Mouse (Mus musculus): ENCODE results near the gene Aven.

The Aven gene

DNA sequence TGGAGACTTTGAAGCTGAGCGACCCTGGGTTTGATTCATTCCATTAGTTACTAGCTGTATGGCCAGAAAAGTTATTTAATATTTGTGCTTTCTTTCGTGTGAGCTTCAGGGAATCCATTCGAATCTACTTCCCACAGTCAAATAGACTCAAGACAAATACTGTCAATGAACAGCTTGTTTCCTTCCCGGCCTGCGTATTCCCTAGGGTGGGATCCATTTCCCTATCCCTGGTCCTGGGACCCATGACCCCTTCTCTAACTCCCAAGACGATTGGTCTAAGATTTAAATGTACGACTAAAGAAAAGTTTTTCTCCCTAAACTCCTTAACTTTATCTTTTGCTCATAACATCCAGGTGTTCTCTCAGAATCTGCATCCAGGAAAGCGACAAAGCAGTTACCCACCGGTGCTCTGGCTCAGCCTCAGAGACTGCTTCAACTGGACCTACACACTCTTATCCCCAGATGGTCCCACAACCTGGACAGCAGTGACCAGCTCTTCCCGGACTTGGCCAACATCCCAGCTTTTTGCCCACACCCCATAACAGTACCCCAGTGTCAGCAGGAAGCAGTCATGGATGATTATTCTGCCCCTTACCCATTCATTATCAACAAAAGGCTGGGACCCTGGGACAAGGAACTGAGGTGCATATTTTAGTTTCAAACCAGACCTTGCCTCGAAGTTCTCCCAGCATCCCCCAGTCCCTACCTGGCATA, 2.1 kb upstream of the Aven start:
- DNase-seq (ENCODE audit: low spot score in 2 of 2), result no peak

DNA sequence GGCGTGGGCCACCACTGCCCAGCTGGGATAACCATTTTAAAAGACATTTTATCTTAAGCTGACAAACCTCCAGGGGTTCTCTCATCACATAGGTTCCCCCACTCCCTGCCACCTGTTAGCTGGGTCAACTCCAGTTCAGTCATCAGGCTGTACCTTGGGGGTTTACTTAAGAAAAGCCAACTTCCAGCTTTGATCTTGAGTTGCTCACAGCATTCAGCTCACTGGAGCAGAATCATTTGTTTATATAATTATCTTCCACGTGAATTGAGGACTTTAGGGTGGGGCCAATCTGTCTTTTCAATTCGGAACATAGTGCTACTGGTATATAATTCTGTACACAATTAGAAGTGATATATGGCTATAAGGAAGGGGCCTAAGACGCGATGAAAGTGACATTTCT, 1.1 kb upstream of the Aven start:
- no peak for DNase-seq (ENCODE audit: low spot score in 2 of 2)

DNA sequence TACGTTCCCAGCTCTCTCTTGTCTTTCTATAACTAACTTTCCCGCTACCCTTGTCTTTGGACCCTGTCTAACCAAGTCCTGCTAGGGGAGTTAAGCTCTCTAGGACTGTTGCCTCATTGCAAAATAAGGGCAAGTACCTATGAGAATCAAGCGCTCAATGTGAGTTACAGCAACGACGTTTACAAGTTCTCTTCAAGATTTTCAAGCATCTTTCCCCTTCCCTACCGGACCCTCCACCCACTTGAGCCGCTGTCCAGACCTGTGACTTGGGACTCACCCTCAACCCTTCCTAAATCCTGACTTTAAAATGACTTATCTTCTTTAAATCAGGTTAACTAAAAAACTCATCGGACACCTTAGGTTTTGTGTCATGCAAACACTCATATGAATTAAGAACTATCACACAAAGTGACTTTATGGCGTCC, 321 bp upstream of the Aven start:
- no peak for DNase-seq (ENCODE audit: low spot score in 2 of 2)

DNA sequence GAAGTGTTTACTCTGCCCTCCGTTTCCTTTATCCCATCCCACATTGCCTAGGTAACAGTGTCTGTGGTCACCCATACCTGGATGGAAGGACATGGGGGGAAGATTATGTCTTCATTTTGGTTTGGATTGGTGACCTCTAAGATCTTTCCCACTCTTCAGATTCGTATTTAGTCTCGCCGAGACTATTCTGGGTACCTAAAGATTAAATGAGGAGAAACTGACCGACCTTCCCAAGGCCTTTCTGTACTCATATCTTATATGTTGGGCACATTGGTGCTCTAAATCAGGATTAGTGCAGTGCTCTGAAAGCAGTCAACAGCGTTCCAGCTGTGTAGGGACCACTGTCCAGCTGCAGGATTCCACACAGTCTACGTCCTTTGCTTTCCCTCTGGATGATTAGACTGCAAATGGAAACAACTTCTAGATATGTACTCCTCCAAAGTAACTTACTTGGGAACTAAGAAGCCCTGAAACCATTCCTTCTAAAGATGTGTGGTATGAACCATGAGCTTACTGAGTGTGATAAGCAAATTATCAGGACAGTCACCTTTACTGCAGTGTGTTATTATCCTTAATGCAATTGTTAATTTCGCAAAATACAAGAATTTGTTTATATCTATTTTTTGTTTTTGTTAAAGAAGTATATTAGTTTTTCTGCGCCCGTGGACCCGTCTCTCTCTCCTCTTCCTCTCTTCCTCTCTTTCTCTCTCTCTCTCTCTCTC, 936 bp downstream of the Aven start:
- no peak for DNase-seq (ENCODE audit: low spot score in 2 of 2)

DNA sequence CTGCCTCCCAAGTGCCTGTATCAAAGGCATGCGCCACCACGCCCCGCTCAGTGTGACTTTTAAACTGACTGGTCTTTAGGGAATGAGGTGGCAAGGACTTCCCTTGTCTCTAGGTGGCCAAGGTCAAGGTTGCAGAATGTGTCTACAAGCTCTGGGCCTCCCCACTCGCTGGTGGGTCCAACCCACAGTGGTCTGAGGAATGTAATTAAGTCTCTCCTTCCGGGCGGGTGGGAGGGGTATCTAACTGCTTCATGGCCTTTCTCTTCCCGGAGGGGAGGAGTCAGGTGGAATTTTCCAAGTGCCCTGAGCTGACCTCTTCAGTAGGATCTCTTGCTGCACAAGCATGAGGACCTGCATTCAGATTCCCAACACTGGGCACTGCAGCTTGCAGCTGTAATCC, 5.1 kb downstream of the Aven start:
- DNase-seq (ENCODE audit: low spot score in 2 of 2), result no peak

DNA sequence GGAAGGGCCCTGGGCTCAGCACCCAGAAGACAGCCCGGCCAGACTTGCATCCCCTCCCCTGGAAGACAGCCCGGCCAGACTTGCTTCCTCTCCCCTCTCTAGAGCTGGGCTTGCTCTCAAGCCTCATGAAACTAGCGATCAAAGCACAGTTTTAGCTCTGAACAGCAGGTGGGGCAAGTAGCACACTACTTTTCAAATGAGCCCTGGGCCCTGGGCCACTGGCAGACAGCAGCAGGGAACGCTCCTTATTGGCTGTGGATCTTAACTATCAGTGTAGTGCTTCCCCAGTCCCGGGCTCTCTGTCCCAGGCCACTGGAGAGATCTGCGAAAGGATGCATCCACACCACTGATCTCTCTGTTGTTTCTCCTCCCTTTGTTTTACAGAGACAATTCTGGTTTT, 8.4 kb downstream of the Aven start:
- peak; percentile 19 to 40 for DNase-seq (ENCODE audit: low spot score in 2 of 2)

DNA sequence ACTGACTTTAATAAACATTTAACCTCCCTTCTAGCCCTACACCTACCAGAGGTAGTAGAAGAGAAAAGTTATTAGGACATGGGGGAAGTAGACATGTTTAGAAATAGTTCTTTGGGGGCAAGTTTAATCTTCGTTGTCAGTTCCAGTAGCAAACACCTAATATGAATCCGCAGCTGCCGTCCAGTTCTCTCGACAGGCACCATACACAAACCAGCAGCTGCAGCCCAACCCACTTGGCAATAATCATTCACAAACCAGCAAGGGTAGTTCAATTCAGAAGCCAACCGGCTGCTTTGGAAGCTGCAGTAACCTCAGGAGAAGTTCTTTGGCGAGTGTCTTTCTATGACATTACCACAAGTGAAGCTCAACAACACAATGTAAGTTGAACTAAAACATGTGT, 11.2 kb downstream of the Aven start:
- DNase-seq (ENCODE audit: low spot score in 2 of 2), result no peak

DNA sequence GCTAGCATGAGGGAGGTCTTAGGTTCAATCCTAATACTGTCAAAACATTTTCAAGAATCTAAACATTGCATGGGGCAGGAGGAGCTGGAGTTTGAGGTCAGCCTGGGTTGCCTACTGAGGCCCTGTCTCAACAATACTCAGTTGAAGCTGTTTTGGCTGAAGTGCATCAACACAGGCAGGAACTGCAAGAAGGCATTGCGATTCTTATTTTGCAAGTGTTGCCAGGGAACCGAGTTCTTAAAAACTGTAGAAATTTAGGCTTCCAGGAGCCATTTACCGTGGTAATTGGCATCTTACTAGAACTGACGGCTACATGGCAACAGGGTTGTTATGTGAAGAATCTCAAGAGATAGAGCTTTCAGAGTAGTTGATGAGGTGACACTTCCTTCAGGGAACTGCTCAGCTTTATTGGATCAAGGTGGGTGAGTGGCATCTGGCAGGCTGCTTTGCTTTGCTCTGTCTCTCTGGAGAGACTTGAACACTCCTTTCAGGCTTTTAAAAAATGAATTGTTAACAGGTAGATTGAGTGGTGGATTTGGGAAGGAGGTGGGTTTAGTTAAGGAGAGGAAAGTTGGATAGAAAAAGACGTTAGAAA, 14.2 kb downstream of the Aven start:
- DNase-seq (ENCODE audit: low spot score in 2 of 2), result no peak

DNA sequence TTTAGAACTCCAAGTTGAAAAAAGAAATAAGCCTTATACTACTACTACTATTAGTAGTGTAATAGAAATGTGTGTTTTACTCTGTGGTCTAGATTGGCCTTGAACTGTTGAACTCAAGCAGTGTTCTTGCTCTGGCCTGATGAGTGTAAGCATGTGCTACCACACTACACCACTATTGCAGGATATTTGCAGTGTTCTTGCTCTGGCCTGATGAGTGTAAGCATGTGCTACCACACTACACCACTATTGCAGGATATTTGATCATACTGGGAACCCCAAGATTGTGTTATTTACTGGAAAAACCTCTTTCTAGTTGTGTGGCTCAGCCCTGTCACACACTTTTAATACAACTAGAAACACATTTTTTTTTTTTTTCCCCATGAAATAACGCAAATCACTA, 14.7 kb downstream of the Aven start:
- no peak for DNase-seq (ENCODE audit: low spot score in 2 of 2)

DNA sequence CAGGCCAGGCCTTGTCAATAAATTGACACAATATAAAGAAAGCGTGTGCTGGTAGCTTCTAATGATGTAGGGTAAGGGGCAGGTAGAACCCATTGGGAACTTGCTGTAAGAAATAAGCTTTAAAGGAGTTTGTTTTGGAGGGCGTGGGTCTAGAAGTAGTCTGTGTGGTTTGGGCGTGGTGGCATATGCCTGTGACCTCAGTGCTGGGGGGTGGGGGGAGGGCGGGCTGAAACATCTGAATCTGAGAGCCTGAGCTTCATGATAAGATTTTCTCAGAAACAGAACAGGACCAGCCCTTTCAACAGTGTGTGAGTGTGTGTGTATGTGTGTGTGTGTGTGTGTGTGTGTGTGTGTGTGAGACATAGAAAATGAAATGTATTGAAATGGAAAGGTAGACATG, 17.4 kb downstream of the Aven start:
- no peak for DNase-seq (ENCODE audit: low spot score in 2 of 2)

DNA sequence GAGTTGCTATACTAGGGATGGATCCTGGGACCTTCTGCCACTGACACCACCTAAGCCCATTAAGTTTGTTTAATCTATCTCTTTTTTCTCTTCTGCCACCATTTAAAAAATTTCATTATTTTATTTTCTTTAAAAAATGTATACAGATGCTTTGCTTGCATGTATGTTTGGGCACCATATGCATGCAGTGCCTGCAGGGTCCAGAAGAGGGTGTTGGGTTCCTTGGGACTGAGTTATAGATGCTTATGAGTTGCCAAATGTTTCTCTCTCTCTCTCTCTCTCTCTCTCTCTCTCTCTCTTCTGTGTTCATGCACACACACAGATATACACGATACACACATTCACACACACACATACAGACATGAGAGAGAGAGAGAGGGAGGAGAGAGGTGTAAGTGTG, 20.3 kb downstream of the Aven start:
- DNase-seq (ENCODE audit: low spot score in 2 of 2), result no peak

DNA sequence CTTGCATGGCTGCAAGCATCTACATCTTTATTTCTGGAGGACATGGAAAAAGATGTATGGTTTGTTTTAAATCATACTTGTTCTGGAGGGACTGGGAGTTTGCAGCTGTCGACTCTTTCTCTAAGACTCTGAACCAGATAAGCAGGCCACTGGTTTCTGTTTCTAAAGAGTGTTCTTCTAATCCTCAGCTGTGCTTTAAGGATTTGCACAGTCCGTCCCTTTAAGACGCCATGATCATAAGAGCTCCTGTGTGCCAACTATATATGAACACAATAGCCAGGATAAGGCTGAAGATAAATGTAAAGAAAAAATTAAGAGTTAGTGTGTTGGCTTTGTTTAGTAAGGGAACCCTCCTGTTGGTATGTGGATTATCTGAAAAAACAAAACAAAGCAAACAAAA, 24.0 kb downstream of the Aven start:
- DNase-seq (ENCODE audit: low spot score in 2 of 2), result no peak

DNA sequence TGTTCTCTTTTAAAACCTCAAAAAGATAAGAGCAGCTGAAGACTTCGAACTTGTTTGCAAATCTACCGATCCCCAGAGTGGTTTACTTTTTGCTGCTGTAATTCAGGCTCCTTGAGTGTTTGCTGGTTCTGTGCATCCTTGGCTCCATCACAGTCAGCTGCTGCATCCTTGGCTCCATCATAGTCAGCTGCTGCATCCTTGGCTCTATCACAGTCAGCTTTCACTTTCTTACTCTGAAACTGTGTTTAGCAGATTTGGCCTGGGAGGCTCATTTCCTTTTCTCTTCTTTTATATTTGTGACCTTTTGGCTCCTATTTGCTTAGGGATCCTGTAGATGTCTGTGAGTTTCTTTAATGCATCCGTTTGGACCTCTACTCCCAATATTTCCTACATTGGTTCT, 24.5 kb downstream of the Aven start:
- no peak for DNase-seq (ENCODE audit: low spot score in 2 of 2)

DNA sequence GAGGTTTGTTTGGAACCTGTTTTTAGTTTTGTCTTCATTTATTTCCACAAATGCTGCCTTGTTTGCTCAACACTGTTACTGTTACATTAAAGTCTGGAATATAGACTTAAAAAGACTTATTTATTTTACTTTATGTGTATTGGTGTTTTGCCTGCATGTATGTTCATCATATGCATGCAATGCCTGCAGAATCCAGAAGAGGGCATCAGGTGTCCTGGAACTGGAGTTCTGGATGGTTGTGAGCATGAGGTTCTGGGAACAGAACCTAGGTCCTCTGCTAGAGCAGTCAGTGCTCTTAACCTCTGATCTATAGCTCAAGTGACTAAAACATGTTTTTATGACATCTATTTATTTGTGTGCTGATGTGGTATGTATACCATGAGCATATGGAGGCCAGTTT, 25.8 kb downstream of the Aven start:
- no peak for DNase-seq (ENCODE audit: low spot score in 2 of 2)

DNA sequence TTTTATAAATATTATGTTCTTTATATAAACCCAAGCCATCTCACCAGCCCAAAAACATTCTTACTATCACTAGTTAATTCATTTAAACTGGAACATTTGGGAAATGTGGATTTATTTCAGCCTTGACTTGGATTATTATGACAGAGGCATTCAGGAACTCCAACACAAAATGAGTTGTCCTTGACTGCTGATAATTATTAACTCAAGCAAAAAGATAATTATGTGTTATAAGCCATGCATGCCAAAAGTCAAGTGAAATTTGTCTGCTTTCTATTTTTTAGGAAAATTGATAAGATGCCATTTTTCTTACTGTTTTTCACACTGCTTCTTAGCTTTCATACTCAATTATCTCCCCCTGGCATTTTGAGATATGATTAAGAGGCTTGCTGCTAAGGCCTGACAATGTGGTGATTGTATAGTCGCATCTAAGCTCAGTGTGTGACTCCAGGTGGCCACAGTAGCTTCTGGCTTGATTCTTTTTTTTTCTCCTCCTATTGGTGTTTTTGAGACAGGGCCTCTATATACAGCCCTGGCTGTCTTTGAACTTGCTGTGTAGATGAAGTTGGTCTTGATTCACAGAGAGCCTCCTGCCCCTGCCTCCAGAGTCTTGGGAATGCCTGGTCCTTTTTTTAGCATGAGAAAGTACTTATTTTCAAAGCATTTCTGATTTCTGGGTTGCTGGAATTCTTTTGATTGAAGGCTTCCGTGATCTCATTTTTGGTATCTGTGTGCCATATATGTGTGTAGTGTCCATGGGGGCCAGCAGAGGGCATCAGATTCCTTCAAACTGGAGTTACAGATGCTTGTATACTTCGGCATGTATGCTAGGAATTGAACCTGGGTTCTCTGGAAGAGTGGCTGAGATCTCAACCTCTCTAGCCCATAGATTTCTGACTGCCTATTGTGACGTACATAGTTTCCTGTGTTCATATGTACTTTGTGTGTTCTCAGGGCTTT, 28.0 kb downstream of the Aven start:
- no peak for DNase-seq (ENCODE audit: low spot score in 2 of 2)

DNA sequence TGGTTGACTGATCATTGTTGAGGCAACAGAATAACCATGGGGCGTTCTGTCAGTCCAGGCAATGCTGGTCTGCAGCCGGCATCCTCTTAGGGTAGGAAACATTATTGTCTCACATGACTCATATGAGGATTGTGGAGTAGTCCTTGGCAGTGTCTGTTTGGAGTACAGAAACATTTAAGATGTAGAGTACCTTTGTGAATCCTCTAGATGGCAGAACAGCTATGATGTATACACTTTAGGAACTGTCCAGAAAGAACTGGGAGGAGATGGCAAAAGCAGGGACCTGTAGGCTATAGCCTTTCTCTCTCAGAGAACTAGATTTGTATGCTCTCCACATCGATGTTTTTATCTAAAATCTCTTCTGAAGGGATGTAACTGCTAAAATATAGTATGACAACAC, 34.2 kb downstream of the Aven start:
- no peak for DNase-seq (ENCODE audit: low spot score in 2 of 2)

DNA sequence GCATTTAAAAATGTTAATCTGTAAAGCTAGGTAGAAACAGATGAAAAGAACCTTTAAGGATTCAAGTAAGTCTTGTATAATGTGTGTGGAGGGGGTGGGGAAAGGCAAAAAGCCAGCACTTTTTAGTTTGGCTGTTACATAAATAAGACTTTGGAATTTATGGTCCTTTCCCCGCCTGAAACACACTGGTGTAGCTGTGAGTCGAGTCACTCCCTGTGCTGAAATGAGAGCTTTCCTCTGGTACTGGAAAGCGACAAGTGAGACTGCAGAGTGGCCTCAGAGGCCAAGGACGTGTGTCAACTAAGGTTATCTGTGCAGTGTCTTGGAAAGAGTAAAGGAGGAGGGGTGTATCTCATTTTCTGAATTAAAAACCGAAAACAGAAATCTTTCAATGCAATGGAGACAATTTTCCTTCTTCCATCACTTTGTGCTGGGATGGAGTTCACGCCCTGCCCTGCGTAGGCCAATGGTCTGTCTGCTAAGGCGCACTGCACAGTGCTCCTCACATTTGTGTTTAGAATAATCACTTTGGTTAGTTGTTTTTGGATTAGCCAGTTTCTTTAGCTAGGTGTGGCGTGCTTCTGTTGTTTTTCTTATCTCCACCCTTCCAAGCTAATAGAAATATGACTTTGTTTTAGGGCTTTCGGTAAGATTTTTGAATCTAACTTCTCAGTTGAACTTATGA, 40.2 kb downstream of the Aven start:
- no peak for DNase-seq (ENCODE audit: low spot score in 2 of 2)

DNA sequence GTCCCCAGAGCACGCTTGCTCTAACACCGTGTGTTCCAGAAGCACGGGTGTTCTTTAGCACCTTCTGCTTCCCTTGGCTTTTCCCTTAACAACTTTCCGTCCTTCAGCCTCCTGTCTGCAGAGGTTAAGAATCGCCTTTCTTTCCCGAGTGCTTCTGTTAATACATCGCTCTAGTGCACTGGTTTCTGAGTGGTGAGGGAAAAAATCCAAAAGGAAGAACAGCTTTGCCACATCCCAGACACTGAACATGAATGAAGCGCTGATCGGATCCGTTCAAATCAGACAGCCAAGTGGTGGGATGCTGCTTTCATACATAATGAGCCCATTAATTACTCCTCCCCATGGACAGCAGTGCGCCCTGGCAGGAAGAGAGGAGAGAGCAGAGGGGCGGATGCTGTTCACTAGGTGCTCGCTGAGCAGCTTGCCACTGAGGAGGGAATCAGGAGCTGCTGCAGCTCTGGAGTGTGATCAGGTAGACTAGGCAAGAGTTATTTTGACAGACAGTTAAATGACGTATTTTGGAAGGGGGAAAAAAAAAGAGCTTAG, 42.0 kb downstream of the Aven start:
- DNase-seq (ENCODE audit: low spot score in 2 of 2), result no peak

DNA sequence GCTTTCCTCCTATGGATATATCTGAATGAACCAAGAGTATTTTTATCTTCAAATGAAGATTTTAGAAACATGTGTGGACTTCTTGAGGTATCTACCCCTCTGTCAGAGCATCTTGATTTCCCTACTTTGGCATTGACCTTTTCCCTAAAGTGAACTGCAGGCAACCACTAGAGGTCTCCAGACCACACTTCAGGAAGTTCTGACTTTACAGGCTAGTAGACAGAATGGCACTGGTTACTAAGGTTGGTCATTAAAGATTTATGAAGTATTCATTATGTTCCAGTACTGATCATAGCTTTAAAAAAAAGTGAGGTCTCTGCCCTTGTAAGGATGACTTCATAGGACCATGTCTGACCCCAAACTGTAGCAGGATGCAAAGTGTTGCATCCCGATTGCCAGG, 46.0 kb downstream of the Aven start:
- no peak for DNase-seq (ENCODE audit: low spot score in 2 of 2)

DNA sequence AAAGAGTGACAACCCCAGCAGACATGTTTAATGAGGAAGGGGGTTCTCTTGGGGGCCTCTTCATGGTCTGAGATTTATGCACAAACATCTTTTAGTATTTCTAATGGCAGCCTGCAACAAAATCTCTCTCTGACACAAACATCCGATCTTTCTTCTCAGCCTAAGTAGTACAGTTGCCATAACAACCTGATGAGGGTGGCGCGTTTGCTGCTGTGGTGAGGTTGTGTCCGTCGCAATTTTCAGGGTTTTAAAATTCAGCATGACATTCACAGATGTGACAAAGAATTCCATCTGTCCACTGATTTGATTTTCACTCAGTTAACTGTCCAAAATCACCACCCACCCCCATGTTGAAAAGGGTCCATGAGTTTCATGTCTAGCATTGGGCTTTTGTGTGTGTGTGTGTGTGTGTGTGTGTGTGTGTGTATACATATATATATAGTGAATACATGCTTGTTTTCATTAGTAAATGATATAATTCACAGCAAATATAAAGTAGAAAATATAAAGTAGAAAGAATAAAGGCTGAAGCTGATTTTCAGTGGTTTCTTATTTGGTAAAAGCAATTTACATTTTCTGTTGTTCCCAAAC, 49.0 kb downstream of the Aven start:
- DNase-seq (ENCODE audit: low spot score in 2 of 2), result no peak

DNA sequence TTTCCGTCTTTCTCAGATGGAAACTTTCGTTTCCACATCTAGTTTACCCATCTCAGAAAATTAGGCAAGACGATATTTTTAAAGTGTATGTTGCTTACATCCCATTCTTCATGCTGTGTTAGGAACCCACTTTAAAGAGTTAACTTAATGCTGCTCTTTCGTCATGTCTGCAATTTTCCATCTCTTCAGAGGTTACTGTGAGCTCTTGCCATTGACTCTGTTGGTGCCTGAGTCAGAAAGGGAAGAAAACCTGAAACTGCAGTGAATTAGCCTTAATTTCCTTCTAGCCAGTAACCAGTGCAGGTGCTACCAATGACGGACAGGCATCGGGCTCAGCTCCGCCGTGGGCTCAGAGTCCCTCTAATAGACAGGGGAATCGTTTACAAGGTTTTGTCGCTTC, 63.8 kb downstream of the Aven start:
- no peak for DNase-seq (ENCODE audit: low spot score in 2 of 2)
